Mouse (Mus musculus): ENCODE measurements around the gene Pxn. TPM values are rescaled to one million over a fixed set of nuclear protein-coding genes. Genes with fewer than 3 reads are reported as not detected.

Gene Pxn
- polyA plus RNA-seq, 1 experiment: 194 TPM

GRCm38 (mm10) chr5:115586780-115587179 is 80.3 kb downstream of the Pxn start:
- 84% methylated on average over 2 of the region's 2 CpGs for WGBS

GRCm38 (mm10) chr5:115591028-115591427 is 84.6 kb downstream of the Pxn start:
- DNase-seq: no peak
- no peak overlapping the region for H3K4me3 ChIP-seq (replicated peaks; ENCODE audit: insufficient read depth, low read depth, low read length)
- no peaks in the 10 kb centered on the region for H3K27me3 ChIP-seq (ENCODE audit: control insufficient read depth, insufficient read depth, low read length)
- TF ChIP-seq CTCF (IDR thresholded peaks at IDR 0.05; ENCODE audit: borderline replicate concordance, insufficient read depth, low read depth, low read length) (no peak), POLR2A (IDR thresholded peaks at IDR 0.05; ENCODE audit: borderline replicate concordance, insufficient read depth, low read length) (no peak)
- H3K4me1 ChIP-seq (ENCODE audit: control insufficient read depth, insufficient read depth, low read length): no peaks in the 10 kb centered on the region
- 78% methylated on average over 11 of the region's 11 CpGs for WGBS
- H3K27ac ChIP-seq (ENCODE audit: insufficient read depth, low read length): no peak overlapping the region

More at GRCm38 (mm10) chr5:115586780-115587179, 80.3 kb downstream of the Pxn start:
- H3K27ac ChIP-seq (ENCODE audit: insufficient read depth, low read length): no peak overlapping the region
- no peak for DNase-seq
- no peak for TF ChIP-seq POLR2A (IDR thresholded peaks at IDR 0.05; ENCODE audit: borderline replicate concordance, insufficient read depth, low read length)
- TF ChIP-seq CTCF (IDR thresholded peaks at IDR 0.05; ENCODE audit: borderline replicate concordance, insufficient read depth, low read depth, low read length): no peak
- no peaks in the 10 kb centered on the region for H3K27me3 ChIP-seq (ENCODE audit: control insufficient read depth, insufficient read depth, low read length)
- no peaks in the 10 kb centered on the region for H3K4me1 ChIP-seq (ENCODE audit: control insufficient read depth, insufficient read depth, low read length)
- no peak overlapping the region for H3K4me3 ChIP-seq (replicated peaks; ENCODE audit: insufficient read depth, low read depth, low read length)

GRCm38 (mm10) chr5:115591506-115591905 is 85.0 kb downstream of the Pxn start:
- 90% methylated on average over 2 of the region's 2 CpGs for WGBS
- Histone ChIP-seq H3K4me1 (ENCODE audit: control insufficient read depth, insufficient read depth, low read length) (no peaks in the 10 kb centered on the region), H3K27ac (ENCODE audit: insufficient read depth, low read length) (no peak overlapping the region), H3K4me3 (replicated peaks; ENCODE audit: insufficient read depth, low read depth, low read length) (no peak overlapping the region), H3K27me3 (ENCODE audit: control insufficient read depth, insufficient read depth, low read length) (no peaks in the 10 kb centered on the region)
- no peak for TF ChIP-seq CTCF (IDR thresholded peaks at IDR 0.05; ENCODE audit: borderline replicate concordance, insufficient read depth, low read depth, low read length)
- no peak for TF ChIP-seq POLR2A (IDR thresholded peaks at IDR 0.05; ENCODE audit: borderline replicate concordance, insufficient read depth, low read length)
- no peak for DNase-seq

GRCm38 (mm10) chr5:115603561-115603960 is 97.1 kb downstream of the Pxn start:
- Histone ChIP-seq H3K27me3 (ENCODE audit: control insufficient read depth, insufficient read depth, low read length) (no peaks in the 10 kb centered on the region), H3K4me3 (replicated peaks; ENCODE audit: insufficient read depth, low read depth, low read length) (no peak overlapping the region), H3K27ac (ENCODE audit: insufficient read depth, low read length) (no peak overlapping the region), H3K4me1 (ENCODE audit: control insufficient read depth, insufficient read depth, low read length) (no peaks in the 10 kb centered on the region)
- no peak for DNase-seq
- TF ChIP-seq CTCF (IDR thresholded peaks at IDR 0.05; ENCODE audit: borderline replicate concordance, insufficient read depth, low read depth, low read length): no peak
- TF ChIP-seq POLR2A (IDR thresholded peaks at IDR 0.05; ENCODE audit: borderline replicate concordance, insufficient read depth, low read length): no peak
- 90% methylated on average over 6 of the region's 6 CpGs for WGBS

Other genes with a start within 250 kb of the Pxn start
- 141 and 151 TPM in 2 replicates for gene Rnf10, start 233.8 kb upstream of the Pxn start, polyA plus RNA-seq (2012; rRNA removed)
- 39.5 and 39.8 TPM in 2 replicates for gene Coq5, start 227.0 kb upstream of the Pxn start, polyA plus RNA-seq (2012; rRNA removed)
- 381 and 416 TPM in 2 replicates for gene Dynll1, start 205.7 kb upstream of the Pxn start, polyA plus RNA-seq (2012; rRNA removed)
- gene Srsf9, start 179.5 kb upstream of the Pxn start, polyA plus RNA-seq (2012; rRNA removed): 60.1 and 65.0 TPM in 2 replicates
- 32.8 and 33.6 TPM in 2 replicates for gene Gatc, start 165.5 kb upstream of the Pxn start, polyA plus RNA-seq (2012; rRNA removed)
- gene Triap1, start 165.5 kb upstream of the Pxn start, polyA plus RNA-seq (2012; rRNA removed): 29.7 and 30.3 TPM in 2 replicates
- gene Cox6a1, start 157.7 kb upstream of the Pxn start, polyA plus RNA-seq (2012; rRNA removed): 2,268 and 2,327 TPM in 2 replicates
- 56.5 and 60.4 TPM in 2 replicates for gene Msi1, start 77.1 kb upstream of the Pxn start, polyA plus RNA-seq (2012; rRNA removed)
- not detected in 2 replicates for gene Pla2g1b, start 40.4 kb upstream of the Pxn start, polyA plus RNA-seq (2012; rRNA removed)
- 114 and 122 TPM in 2 replicates for gene Sirt4, start 22.0 kb upstream of the Pxn start, polyA plus RNA-seq (2012; rRNA removed)
- 478 and 485 TPM in 2 replicates for gene Rplp0, start 52.8 kb downstream of the Pxn start, polyA plus RNA-seq (2012; rRNA removed)
- gene Gcn1l1, start 58.6 kb downstream of the Pxn start, polyA plus RNA-seq (2012; rRNA removed): 39.3 and 40.9 TPM in 2 replicates
- gene Rab35, start 125.2 kb downstream of the Pxn start, polyA plus RNA-seq (2012; rRNA removed): 86.2 and 87.8 TPM in 2 replicates
- 121 and 127 TPM in 2 replicates for gene Bicdl1, start 224.9 kb downstream of the Pxn start, polyA plus RNA-seq (2012; rRNA removed)

All from cerebellum, adult 2 months (tissue).